Comparison of ENCODE assay signal across 9 mouse cellular contexts in genomic region chr7:24564607-24565265, GRCm38 (mm10). TPM values are rescaled to one million over a fixed set of nuclear protein-coding genes. Genes with fewer than 3 reads are reported as not detected.
DNase-seq lines count a peak whose midpoint lies in the region; ATAC-seq lines count a peak whose summit lies in the region.
"Had no signal": no experiment of that assay in that cellular context is flagged by ENCODE, and none has a peak within 500 bp of the region (broad histone marks: within the 10 kb centered on the region; RNA-seq: fewer than 3 reads in every experiment).

No protein-coding gene starts in this region.

- H3K36me3 ChIP-seq in lung, embryonic 15.5 days: peaks cover 48% of the 10 kb centered on the region

- no peaks in the 10 kb centered on the region for H3K9me3 ChIP-seq in lung, embryonic 15.5 days
- H3K9me3 ChIP-seq: hindbrain, embryonic 15.5 days had no signal

- no peak overlapping the region for H3K4me3 ChIP-seq in lung, embryonic 15.5 days
- H3K4me3 ChIP-seq: hindbrain, embryonic 15.5 days had no signal

- 62% methylated on average over 6 of the region's 6 CpGs for WGBS in lung, embryonic 15.5 days

- ATAC-seq in lung, embryonic 15.5 days (ENCODE audit: borderline replicate concordance, extremely low read depth, low FRiP score, low TSS enrichment): peak; percentile 17; the same call in 1 of the 2 replicates

- DNase-seq in adrenal gland, adult (ENCODE audit: inconsistent age in 2 of 2, low spot score in 1 of 2): peak; percentile 56 to 85
- no peak for DNase-seq in adrenal gland, adult 8-10 months
- DNase-seq in NIH3T3 (ENCODE audit: low read depth): peak; percentile 84
- peak; percentile 82 to 90 for DNase-seq in cerebellum, postnatal 14 days
- peak; percentile 46 for DNase-seq in gastrocnemius, postnatal 25 days
- peak; percentile 74 for DNase-seq in kidney, postnatal 14 days
- peak; percentile 67 to 75 for DNase-seq in right cerebral cortex, adult 2 months (ENCODE audit: low spot score in 2 of 2)

- no peak overlapping the region for H3K27ac ChIP-seq in lung, embryonic 15.5 days
- H3K27ac ChIP-seq: hindbrain, embryonic 15.5 days had no signal

- H3K4me2 ChIP-seq in lung, embryonic 15.5 days: no peak overlapping the region
- H3K4me2 ChIP-seq: hindbrain, embryonic 15.5 days had no signal

- H3K4me1 ChIP-seq in lung, embryonic 15.5 days: no peaks in the 10 kb centered on the region
- H3K4me1 ChIP-seq: hindbrain, embryonic 15.5 days had no signal

- no peaks in the 10 kb centered on the region for H3K27me3 ChIP-seq in lung, embryonic 15.5 days
- H3K27me3 ChIP-seq: hindbrain, embryonic 15.5 days had no signal

- no peak overlapping the region for H3K9ac ChIP-seq in lung, embryonic 15.5 days
- H3K9ac ChIP-seq: hindbrain, embryonic 15.5 days had no signal

RNA-seq across cellular contexts. Expression of gene Xrcc1, which starts 18.6 kb away (rescaled TPM):
- total RNA-seq in adrenal gland, adult 8-10 months (2022): 10 to 100 TPM; 39.2 to 55.5 (median 46.6) TPM
- total RNA-seq in gastrocnemius, postnatal 25 days (2021): 10 to 100 TPM; 15.8 to 17.5 TPM
- polyA plus RNA-seq in lung, embryonic 15.5 days (2015; fragmentation: Nextera tagmentation; extraction: Ambion mirVana): 109 and 118 TPM in 2 replicates

RNA-seq across cellular contexts. Expression of gene Pinlyp, which starts 18.8 kb away (rescaled TPM):
- not detected for total RNA-seq in adrenal gland, adult 8-10 months (2022)
- not detected for total RNA-seq in gastrocnemius, postnatal 25 days (2021)
- polyA plus RNA-seq in lung, embryonic 15.5 days (2015; fragmentation: Nextera tagmentation; extraction: Ambion mirVana): 0.39 and 0.54 TPM in 2 replicates

RNA-seq across cellular contexts. Expression of gene Ethe1, which starts 22.6 kb away (rescaled TPM):
- total RNA-seq in adrenal gland, adult 8-10 months (2022): 10 to 100 TPM; 32.4 to 44.0 (median 39.1) TPM
- total RNA-seq in gastrocnemius, postnatal 25 days (2021): 10 to 100 TPM; 21.6 to 25.9 TPM
- 23.8 and 24.2 TPM in 2 replicates for polyA plus RNA-seq in lung, embryonic 15.5 days (2015; fragmentation: Nextera tagmentation; extraction: Ambion mirVana)

RNA-seq across cellular contexts. Expression of gene Zfp575, which starts 22.7 kb away (rescaled TPM):
- under 1 TPM; 0.20 to 0.59 (median 0.38) TPM for total RNA-seq in adrenal gland, adult 8-10 months (2022)
- total RNA-seq in gastrocnemius, postnatal 25 days (2021): under 1 TPM in 1 of 2 experiments, not detected in 1; 0.13 TPM
- polyA plus RNA-seq in lung, embryonic 15.5 days (2015; fragmentation: Nextera tagmentation; extraction: Ambion mirVana): 2.8 and 3.0 TPM in 2 replicates

RNA-seq across cellular contexts. Expression of gene Irgq, which starts 34.2 kb away (rescaled TPM):
- total RNA-seq in adrenal gland, adult 8-10 months (2022): 10 to 100 TPM; 26.7 to 30.9 (median 27.8) TPM
- 10 to 100 TPM; 12.3 to 13.0 TPM for total RNA-seq in gastrocnemius, postnatal 25 days (2021)
- 7.8 and 7.9 TPM in 2 replicates for polyA plus RNA-seq in lung, embryonic 15.5 days (2015; fragmentation: Nextera tagmentation; extraction: Ambion mirVana)
